Mouse (Mus musculus) cerebellum, adult 9-11 months (tissue): ENCODE results near the gene Ankrd42.

Experiments used
- DNase-seq: peaks from one replicate; pipeline ENCODE4 v3.0.0; 2022

Ankrd42 gene

DNA sequence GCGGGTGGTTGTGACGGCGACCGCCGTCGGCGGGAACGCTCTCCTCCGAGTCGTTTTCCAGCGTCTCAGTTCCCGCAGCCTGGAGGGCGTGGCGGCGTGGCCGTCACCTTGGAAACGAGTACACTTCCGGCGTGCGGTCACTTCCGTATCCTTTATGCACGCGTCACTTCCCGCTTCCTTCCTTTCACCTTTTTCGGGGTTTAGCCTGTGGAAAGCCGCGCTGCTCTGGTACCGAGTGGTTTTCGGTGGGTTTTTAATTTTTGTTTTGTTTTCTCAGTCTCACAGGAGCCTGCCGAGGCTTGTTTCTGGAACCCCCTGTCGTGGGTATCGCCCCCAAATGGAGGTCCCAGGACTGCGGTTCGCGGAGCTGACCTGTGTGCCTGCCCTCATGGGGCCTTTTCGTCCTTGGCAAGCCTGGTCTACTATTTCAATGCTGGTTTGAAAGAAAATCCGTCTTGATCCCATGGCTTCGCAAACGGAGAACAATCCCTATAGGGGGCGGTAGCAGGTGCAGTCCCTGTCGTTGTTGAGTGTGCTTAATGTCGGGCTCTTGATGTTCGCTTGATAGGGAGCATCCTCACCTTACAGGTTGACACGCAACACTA, at the start of gene Ankrd42:
TSS of gene Ankrd42 (minus strand) at position 122 of the 605 bp plus-strand sequence.
- peak; percentile 89 for DNase-seq

GRCm38 (mm10) chr7:92677346-92677745, 40.4 kb upstream of the Ankrd42 start:
- DNase-seq, result no peak

- DNase-seq, result no peak
These were observed 38.2 kb upstream of the Ankrd42 start for GRCm38 (mm10) chr7:92675131-92675530.

DNA sequence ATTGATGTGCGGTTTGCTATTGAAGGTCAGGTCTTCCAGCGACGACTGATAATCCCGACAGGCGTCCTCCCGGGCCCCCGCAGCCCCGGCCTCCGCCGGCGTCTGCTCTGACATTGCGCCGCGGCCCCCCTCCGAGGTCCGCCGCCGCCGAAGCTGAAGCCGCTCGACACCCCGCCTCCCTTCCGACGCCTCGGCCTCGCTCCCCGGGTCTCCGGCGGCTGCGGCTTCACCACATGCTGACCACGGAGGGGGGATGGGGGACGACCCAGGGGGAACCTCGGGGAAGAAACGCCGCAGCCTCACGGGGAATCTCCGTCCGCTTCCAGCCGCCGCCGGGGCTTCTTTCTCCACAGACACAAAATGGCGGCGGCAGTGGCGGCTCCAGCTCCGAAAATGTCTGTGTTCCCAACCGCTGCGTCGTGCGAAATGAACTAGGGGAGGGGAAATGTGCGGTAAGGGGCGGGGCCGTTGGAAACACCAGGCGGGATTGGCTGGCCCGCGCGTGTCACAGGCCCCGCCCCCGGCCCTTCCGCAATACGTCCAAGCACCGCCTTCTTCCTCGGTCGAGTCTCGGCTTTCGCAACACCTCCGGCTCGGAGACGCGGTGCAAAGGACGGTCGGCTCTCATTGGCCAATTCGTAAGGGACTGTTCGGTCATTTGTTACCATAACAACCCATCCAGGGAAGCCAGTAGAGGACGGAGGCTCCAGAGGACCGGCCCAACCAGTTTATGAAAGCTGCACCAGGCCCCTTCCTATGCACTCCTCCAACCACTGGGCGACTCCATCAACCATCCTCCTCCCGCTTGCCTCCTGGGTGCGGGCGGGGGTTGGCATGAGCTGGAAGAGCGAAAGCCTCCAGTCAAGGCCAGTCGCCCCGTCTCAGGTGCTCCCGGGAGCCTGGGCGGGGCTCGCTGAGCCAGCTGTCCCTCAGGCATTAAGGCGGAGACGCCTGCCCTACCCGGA, 32.8 kb upstream of the Ankrd42 start, which contains the start of gene Pcf11:
TSS of gene Pcf11 (minus strand) at position 428 of the 965 bp plus-strand sequence.
- peak; percentile 98 for DNase-seq

DNA sequence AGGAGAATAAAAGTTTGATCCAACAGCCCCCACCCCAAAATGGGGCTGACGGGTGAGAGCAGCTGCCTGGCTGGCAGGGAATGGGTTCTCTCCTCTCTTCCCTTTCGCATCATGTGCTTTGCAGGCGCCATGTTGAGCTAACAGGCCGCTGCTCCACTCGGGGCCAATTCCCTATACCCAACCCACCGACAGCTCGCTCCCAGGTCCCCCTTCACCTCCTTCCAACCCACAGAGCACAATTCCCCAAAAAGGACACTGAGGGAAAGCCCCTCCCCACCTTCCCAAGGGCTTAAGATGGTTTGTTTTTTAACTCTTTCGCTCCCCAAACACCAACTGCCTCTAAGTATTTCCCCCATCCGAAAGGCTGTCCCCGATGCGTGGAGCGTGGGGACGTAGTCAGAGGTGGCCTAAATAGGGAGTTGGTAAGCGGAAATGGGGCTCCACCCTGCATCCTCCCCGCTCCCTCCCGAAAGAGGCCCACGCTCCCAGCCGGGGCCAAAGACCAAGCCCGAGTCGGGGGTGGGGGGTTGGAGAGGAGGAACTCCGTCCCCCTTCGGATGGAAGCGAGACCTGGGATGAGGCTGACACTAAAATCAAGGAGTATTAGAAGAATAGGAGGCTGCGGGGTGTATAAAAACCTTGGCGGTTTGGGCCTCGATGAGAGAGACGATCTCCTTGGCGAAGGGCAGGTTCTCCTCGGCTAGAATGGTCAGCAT, 32.0 kb upstream of the Ankrd42 start:
- peak; percentile 75 for DNase-seq

DNA sequence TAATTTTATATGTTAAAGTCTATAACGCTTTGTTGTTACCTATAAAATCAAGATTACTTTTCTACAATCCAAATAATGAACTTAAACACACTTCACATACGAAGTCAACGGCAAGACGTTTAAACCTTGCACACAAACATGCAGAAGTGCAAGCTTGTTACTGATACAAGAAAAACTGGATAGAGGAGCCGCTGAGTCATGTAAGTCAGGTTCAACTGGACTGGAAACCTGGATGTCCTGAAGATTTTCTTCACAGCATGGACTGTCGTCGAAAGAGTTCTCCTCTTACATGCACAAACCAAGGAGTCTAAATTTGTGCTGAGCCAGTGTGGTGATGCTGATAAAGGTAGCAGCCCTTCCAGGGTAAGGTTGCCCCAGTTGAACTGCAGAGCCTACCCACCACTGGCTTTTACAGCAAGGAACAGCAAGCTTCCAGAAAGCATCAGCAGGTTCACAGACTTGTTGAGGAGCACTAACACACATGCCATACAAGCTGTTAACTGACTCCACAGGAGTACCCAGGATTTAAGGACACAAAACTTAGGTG, 29.4 kb upstream of the Ankrd42 start:
- no peak for DNase-seq

DNA sequence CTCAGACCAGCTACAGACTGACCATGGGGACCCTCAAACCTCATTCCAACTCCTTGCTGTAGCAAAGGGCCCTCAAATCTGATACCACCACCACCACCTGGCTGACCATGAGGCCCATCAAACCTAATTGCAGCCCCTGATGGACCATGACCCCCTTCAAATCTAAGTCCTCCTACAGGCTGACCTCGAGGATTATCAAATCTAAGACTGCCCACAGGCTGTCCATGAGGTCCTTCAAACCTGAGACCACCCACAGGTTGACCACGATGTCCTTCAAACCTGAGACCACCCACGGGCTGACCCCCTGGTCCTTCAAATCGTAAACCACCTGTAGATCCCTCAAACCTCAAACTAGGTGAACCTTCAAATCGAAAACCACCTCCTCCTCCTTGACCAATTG, 21.1 kb upstream of the Ankrd42 start:
- DNase-seq, result no peak

- no peak for DNase-seq
These were observed 19.4 kb upstream of the Ankrd42 start for GRCm38 (mm10) chr7:92656386-92656785.

- DNase-seq, result no peak
These were observed 16.4 kb upstream of the Ankrd42 start for GRCm38 (mm10) chr7:92653329-92653728.

- DNase-seq, result no peak
These were observed 10.8 kb upstream of the Ankrd42 start for GRCm38 (mm10) chr7:92647790-92648189.

DNA sequence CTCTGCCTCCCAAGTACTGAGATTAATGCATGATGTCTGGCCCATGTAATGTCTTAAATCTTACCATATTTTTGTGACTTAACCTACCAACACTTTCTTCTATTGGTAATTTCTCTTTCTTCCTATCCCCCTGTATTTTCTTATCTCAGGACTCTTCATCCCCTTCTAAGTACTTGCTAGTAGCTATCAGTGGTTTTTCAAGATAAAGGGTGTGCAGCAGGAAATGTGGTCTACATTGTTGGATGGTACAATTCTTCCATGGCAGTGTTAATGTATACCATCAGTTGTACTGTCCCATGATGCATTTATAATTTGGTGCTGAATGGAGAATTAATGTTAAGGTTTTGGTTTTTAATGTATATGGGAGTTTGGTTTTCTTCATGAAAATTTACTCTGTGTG, 5.4 kb upstream of the Ankrd42 start:
- no peak for DNase-seq

DNA sequence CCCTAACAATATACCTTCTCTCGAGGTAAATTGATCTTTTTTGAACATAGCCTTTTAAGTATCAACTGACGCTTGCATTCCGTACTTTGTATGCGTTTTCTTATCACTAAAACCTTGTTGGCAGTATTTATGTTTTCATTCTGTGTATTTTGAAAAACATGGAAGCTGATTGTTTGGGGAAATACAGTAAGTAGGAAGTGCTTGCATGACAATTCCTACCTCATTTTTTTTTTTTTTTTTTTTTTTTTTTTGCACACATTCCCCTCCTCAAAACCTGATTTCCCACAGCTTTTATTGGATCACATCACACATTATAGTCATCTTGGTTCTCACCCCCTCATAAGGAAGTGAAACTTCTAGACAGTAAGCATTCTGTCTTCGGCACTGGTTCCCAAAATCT, 1.1 kb upstream of the Ankrd42 start:
- no peak for DNase-seq

- no peak for DNase-seq
These were observed 489 bp downstream of the Ankrd42 start for GRCm38 (mm10) chr7:92636295-92637011.

DNA sequence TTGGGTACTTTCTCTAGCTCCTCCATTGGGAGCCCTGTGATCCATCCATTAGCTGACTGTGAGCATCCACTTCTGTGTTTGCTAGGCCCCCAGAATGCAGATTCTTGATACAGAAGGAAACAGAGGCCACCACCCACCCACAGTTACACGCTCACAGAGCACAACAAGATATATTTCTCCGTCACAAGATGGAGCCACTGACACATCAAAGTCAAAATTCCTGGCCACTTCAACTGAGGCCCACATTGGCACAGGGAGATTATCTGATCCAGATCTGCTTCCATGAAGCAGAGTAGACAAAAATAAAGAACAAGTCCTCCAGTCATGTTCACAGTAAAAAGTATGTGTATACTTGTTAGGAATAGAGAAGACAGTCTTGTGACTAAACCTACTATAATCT, 6.8 kb downstream of the Ankrd42 start:
- no peak for DNase-seq

DNA sequence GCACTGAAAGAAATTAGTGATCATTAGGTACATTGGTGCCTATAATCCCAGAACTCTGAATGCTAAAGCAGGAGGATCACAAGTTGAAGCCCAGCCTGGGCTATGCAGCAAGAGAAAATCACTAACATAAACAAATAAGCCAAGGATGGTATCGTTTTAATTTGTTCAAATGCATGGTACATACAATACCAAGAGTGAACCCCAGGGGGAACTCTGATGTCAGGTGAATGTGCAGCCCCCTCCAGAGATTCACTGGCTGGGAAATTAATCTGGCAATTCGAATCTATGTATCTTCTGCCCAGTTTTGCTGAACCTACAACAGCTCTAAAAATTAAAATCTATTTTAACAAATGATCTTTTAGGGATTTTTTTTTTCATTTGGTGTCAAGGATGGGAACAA, 12.5 kb downstream of the Ankrd42 start:
- no peak for DNase-seq

GRCm38 (mm10) chr7:92610830-92611229, 26.1 kb downstream of the Ankrd42 start:
- no peak for DNase-seq

DNA sequence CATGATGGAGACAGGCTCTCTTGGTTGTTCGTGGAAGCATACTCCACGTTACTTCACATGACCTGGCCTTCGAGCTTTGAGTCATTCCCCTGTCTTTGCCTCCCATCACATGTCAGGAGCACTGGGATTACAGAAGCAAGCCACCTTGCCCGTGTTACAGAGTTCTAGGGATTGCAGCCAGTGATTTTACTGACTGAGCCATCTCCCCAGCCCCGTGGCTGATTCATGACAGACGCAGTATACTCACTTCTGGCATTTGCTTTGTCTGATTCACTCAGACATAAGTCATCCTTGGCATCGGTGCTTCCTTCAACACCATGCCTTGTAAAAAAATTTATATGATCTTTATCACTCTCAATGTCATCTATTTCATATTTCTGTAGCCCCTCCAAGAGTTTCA, 32.0 kb downstream of the Ankrd42 start:
- no peak for DNase-seq

DNA sequence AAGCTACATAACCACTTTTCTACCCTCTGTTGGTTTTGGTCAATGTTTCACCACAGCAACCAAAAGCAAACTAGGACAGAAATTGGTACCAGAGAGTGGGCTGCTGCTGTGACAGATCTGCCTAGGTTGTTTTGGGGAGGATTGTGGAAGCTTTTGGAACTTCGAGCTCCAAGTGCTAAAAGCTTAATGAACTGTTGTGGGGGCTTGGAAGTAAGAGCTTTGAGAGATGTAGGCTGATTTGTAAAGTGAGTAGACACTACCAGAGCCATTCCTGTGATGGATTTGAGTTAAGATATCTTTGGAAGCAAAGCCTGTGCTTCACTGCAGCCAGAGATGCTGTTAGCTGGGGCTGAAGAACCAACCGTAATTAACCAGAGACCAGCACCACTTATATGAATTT, 46.1 kb downstream of the Ankrd42 start:
- DNase-seq, result no peak

DNA sequence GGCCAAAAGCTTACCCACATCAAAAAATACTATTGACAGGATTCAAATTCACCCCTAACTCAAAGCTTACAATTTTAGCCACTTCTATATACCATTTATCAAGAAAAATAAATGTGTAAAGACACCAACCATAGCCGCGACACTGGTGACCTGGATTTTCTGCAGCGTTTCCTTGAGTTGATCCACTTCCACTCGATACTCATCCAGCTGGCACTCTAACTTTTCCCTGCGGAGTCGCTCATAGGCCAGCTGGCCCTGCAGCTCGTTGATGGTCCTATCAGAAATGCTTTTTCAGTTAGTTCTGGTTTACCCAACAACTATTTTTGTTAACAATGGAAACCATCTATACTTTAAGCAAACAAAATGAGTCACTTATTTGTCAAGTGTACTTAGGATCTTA, 47.0 kb downstream of the Ankrd42 start:
- no peak for DNase-seq

- DNase-seq, result no peak
These were observed 53.4 kb downstream of the Ankrd42 start for GRCm38 (mm10) chr7:92583567-92583966.

DNA sequence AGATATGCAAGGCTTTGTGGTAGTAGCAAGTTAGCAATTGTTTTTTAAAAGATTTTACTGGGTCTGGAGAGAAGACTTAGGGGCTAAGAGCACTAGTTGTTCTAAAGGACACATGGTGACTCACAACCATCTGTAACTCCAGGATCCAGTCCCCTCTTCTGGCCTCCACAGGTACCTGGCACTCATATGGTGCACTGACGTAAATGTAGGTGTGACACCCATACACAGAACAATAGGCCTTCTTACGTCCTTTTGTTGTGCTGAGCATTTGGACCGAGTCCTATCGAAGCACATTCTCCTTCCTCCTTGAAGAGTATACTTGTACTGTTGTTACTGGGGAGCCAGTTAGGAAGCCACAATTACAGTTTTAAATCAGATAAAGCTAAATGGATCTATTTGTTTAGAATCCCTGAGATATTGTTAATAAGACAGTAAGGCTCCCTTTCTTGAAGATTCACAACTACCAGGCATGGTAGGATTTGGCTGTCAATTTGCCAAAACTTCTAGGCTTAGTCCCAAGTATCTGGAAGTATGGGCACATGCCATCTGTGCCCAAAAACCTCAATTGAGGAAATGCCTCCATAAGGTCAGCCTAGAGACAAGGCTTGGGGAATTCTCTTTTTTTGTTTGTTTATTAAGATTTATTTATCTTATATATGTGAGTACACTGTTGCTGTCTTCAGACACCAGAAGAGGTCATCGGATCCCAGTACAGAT, 56.3 kb downstream of the Ankrd42 start:
- peak; percentile 75 for DNase-seq

DNA sequence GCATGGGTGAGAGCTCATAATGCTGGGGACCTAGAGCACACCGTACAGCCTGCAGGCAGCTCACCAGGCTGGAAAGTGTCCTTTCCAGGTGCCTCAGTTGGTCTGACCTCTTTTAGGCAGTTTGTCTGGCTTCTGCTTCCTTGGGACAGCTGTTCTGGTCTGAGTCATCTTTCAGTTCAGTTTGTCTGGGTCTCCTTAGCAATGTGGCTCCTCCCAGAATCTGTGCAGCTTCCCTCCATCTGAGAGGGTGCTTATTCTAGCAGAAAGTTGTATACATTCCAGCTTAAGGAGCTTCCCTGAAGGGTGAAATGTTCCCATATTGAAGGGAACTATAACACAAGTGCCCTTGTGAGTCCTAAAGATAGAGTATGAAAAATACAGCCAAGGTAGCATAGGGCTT, 70.2 kb downstream of the Ankrd42 start:
- DNase-seq, result no peak
